Mouse (Mus musculus) forebrain, embryonic 11.5 days (tissue): Measurements from ENCODE around the gene Abca13. TPM values are rescaled to one million over a fixed set of nuclear protein-coding genes. Genes with fewer than 3 reads are reported as not detected.
"Not testable (repeated sequence)": the region's sequence is repeated elsewhere in the genome, so short reads cannot be mapped to it uniquely, and the experiment has no call there.

ENCODE experiments used
- ATAC-seq: fragments of 200-750 bp; cut with Nextera tagmentation; replicated peaks from 2 replicates; pipeline ENCODE4 v1.8.0; 2017; ENCODE audit warnings: moderate TSS enrichment; ENCODE audit not compliant: low FRiP score
- DNase-seq: peaks from one replicate; pipeline ENCODE4 v3.0.0-alpha.2; 2017; ENCODE audit warnings: low spot score
- H3K27ac ChIP-seq: fragments of 300-500 bp; sonication (generic); 2 replicates; pipeline ENCODE4 v1.5.1; 2014; ENCODE audit warnings: low read depth, low read length
- H3K27me3 ChIP-seq: fragments of 300-500 bp; sonication (generic); 2 replicates; pipeline ENCODE4 v1.6.1; 2014; ENCODE audit warnings: mild to moderate bottlenecking, low read length, mixed read lengths; ENCODE audit not compliant: control insufficient read depth, insufficient read depth
- H3K36me3 ChIP-seq: fragments of 300-500 bp; sonication (generic); 2 replicates; pipeline ENCODE4 v1.6.1; 2014; ENCODE audit warnings: mild to moderate bottlenecking, low read length, moderate library complexity, mixed read lengths; ENCODE audit not compliant: control insufficient read depth, insufficient read depth
- H3K4me1 ChIP-seq: fragments of 300-500 bp; sonication (generic); replicated peaks from 2 replicates; pipeline ENCODE4 v1.6.1; 2014; ENCODE audit warnings: low read length, mixed read lengths; ENCODE audit not compliant: control insufficient read depth, insufficient read depth
- H3K4me2 ChIP-seq: fragments of 300-500 bp; sonication (generic); 2 replicates; pipeline ENCODE4 v1.6.1; 2014; ENCODE audit warnings: low read depth, mild to moderate bottlenecking, low read length, moderate library complexity, mixed read lengths; ENCODE audit not compliant: severe bottlenecking
- H3K4me3 ChIP-seq: fragments of 300-500 bp; sonication (generic); 2 replicates; pipeline ENCODE4 v1.5.1; 2014; ENCODE audit warnings: low read depth, low read length
- H3K9ac ChIP-seq: fragments of 300-500 bp; sonication (generic); 2 replicates; pipeline ENCODE4 v1.6.1; 2014; ENCODE audit warnings: low read length
- H3K9me3 ChIP-seq: fragments of 300-500 bp; sonication (generic); 2 replicates; pipeline ENCODE4 v1.6.1; 2016; ENCODE audit warnings: low read length, mixed read lengths; ENCODE audit not compliant: control insufficient read depth
- WGBS: fragments of 180-500 bp; shearing (Covaris S2); extraction: QIAGEN DNeasy Blood & Tissue Kit; methylation state at CpG from one replicate; pipeline ENCODE4 v1.1.7; 2014; 5-methylcytosine and 5-hydroxymethylcytosine counted together
- polyA plus RNA-seq: library from polyadenylated mRNA; unstranded; fragments of >200 nt; fragmentation: Nextera tagmentation; extraction: Ambion mirVana; gene quantifications from 2 replicates; pipeline ENCODE4 v1.2.1, GENCODE M21; 2014

Abca13 gene
- polyA plus RNA-seq, 1 experiment from 2014 or later: 0.03 TPM

GRCm38 (mm10) chr11:9427411-9427810 is 235.7 kb downstream of the Abca13 start:
- Histone ChIP-seq H3K4me1 (no peaks in the 10 kb centered on the region), H3K27me3 (no peaks in the 10 kb centered on the region), H3K4me3 (no peak overlapping the region), H3K4me2 (no peak overlapping the region), H3K27ac (no peak overlapping the region), H3K9me3 (no peaks in the 10 kb centered on the region), H3K9ac (no peak overlapping the region), H3K36me3 (no peaks in the 10 kb centered on the region)
- DNase-seq: no peak
- 84% methylated on average over 3 of the region's 3 CpGs for WGBS
- no peak for ATAC-seq

DNA sequence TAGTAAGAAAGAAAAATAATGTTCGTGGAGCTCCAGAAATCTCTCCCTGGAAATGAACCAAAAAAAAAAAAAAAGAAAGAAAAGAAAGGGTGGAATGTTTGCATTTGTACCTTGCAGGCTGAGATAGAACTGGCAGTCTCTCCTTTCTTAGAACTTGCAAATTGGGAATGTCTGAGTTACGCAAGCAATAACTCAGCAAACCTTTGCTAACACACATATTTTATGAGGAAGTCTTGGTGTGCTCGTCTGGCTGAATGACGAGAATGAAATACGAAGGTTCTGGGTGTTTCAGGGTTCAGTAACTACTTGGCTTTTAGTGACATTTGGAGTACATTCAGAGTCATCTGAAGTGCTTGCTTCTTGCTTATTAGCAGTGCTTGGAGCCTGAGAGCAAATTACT is 241.1 kb downstream of the Abca13 start:
- Histone ChIP-seq H3K27ac (no peak overlapping the region), H3K36me3 (no peaks in the 10 kb centered on the region), H3K4me3 (no peak overlapping the region), H3K4me2 (no peak overlapping the region), H3K4me1 (no peaks in the 10 kb centered on the region), H3K9me3 (no peaks in the 10 kb centered on the region), H3K27me3 (no peaks in the 10 kb centered on the region), H3K9ac (no peak overlapping the region)
- 88% methylated on average over 5 of the region's 5 CpGs for WGBS
- no peak for ATAC-seq
- no peak for DNase-seq

- H3K4me3 ChIP-seq: no peak overlapping the region
- H3K9ac ChIP-seq: no peak overlapping the region
- no peaks in the 10 kb centered on the region for H3K4me1 ChIP-seq
- DNase-seq: no peak
- ATAC-seq: no peak
- H3K9me3 ChIP-seq: no peaks in the 10 kb centered on the region
- no peak overlapping the region for H3K27ac ChIP-seq
- H3K36me3 ChIP-seq: no peaks in the 10 kb centered on the region
- H3K27me3 ChIP-seq: no peaks in the 10 kb centered on the region
- no peak overlapping the region for H3K4me2 ChIP-seq
These were observed 244.9 kb downstream of the Abca13 start for GRCm38 (mm10) chr11:9436617-9437016.

DNA sequence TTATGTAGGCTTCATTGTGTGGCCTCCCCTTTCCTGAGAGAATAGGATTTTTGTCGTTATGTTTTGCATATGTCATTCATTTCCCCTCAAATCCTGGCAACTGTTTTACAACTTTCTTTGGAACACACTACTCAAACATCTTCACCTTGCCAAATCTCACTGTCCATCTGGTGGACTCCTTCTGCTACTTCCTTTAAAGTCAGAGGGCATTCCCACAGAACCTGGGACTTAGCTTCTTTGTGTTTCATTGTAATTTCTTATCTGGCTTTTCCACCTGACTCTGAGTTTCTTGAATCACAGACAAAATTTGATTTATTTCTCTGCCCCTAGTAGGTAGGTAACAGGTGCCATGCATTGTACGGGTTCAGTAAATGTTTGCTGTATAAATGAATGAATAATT is 248.0 kb downstream of the Abca13 start:
- Histone ChIP-seq H3K4me3 (no peak overlapping the region), H3K4me1 (no peaks in the 10 kb centered on the region), H3K27ac (no peak overlapping the region), H3K9ac (no peak overlapping the region), H3K27me3 (no peaks in the 10 kb centered on the region), H3K36me3 (no peaks in the 10 kb centered on the region), H3K4me2 (no peak overlapping the region), H3K9me3 (no peaks in the 10 kb centered on the region)
- WGBS: 86% methylated on average over 2 of the region's 2 CpGs
- ATAC-seq (no peak), DNase-seq (no peak)

DNA sequence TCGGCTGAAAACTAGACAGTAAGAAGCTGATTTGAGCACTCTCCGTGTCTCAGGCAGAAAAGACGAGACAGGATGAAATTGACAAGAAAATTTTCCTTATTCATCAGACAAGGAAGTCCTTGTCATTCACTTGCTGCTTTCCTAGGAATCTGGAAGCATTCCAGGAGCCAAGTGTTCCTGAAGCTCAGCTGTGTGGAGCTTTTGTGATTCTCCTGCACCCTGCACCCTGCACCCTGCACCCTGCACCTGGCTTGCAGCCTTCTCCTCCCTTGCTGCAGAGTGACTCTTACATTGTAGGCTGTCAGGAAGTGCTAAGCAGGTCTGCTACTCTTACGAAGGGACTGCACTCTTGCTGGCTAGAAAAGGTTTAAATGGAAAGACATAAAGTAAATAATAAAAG is 249.4 kb downstream of the Abca13 start:
- ATAC-seq (no peak), DNase-seq (no peak)
- Histone ChIP-seq H3K27me3 (no peaks in the 10 kb centered on the region), H3K4me3 (no peak overlapping the region), H3K27ac (no peak overlapping the region), H3K4me1 (no peaks in the 10 kb centered on the region), H3K9me3 (no peaks in the 10 kb centered on the region), H3K36me3 (no peaks in the 10 kb centered on the region), H3K4me2 (no peak overlapping the region), H3K9ac (no peak overlapping the region)
- 78% methylated on average over 4 of the region's 4 CpGs for WGBS

DNA sequence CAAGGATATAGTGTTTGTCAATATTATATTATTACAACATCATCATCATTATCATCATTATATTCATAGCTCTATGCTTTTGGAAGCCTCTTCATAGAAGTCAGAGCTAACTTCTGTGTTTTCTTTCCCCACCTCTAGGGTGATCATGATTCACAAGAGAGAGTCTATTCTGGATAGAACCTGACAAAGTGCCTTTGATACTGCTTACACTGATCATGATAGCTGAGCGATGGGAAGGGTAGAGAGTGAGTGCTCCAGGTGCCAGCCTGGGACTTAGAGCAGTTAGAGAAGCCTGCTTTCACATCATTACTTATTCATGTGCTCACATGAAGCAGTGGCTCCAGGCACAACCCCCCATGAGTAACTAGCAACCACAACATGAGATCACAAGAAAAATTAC is 280.7 kb downstream of the Abca13 start:
- no peak overlapping the region for H3K4me3 ChIP-seq
- ATAC-seq (no peak), DNase-seq (no peak)
- H3K27me3 ChIP-seq: no peaks in the 10 kb centered on the region
- no peaks in the 10 kb centered on the region for H3K9me3 ChIP-seq
- H3K4me1 ChIP-seq: no peaks in the 10 kb centered on the region
- H3K27ac ChIP-seq: no peak overlapping the region
- no peaks in the 10 kb centered on the region for H3K36me3 ChIP-seq
- no peak overlapping the region for H3K9ac ChIP-seq
- 84% methylated on average over 1 of the region's 1 CpGs for WGBS
- H3K4me2 ChIP-seq: no peak overlapping the region

DNA sequence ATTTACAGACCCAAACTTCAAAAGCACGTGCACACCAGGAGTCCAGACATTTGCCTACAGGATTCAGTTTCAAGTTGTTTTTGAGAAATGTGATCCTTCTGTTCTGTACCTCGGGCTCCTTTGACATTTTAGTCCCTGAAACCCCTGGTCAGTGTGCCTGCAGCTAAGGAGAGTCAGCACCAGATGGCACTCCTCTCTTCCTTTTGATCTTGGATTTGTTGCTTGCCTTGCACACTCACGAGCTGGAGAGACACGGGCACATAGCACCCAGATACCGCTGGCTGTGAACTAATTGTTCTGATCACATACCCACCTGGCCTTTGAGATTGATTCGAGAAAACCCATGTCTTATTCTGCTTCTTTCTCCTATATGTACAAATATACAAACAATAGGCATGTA is 289.8 kb downstream of the Abca13 start:
- WGBS: 29% methylated on average over 6 of the region's 6 CpGs
- peak; percentile 61 for DNase-seq
- no peaks in the 10 kb centered on the region for H3K36me3 ChIP-seq

GRCm38 (mm10) chr11:9500326-9501142 is 308.8 kb downstream of the Abca13 start:
- H3K4me1 ChIP-seq: no peaks in the 10 kb centered on the region
- no peaks in the 10 kb centered on the region for H3K36me3 ChIP-seq
- 53% methylated on average over 5 of the region's 5 CpGs for WGBS
- DNase-seq: no peak
- no peak overlapping the region for H3K27ac ChIP-seq
- peak; percentile 55 for ATAC-seq
- H3K9ac ChIP-seq: no peak overlapping the region
- H3K4me2 ChIP-seq: no peak overlapping the region
- H3K4me3 ChIP-seq: no peak overlapping the region
- H3K27me3 ChIP-seq: no peaks in the 10 kb centered on the region
- no peaks in the 10 kb centered on the region for H3K9me3 ChIP-seq

More for the DNA sequence above, 289.8 kb downstream of the Abca13 start:
- Histone ChIP-seq H3K4me2 (no peak overlapping the region), H3K4me1 (no peaks in the 10 kb centered on the region), H3K4me3 (no peak overlapping the region), H3K9ac (no peak overlapping the region), H3K27ac (no peak overlapping the region), H3K9me3 (no peaks in the 10 kb centered on the region), H3K27me3 (no peaks in the 10 kb centered on the region)
- ATAC-seq: peak; percentile 86

GRCm38 (mm10) chr11:9514966-9515365 is 323.2 kb downstream of the Abca13 start:
- H3K9ac ChIP-seq: not testable (repeated sequence)

More at GRCm38 (mm10) chr11:9514966-9515365, 323.2 kb downstream of the Abca13 start:
- not testable (repeated sequence) for H3K4me2 ChIP-seq, H3K4me3 ChIP-seq, DNase-seq, H3K4me1 ChIP-seq, ATAC-seq, H3K36me3 ChIP-seq, H3K9me3 ChIP-seq, H3K27me3 ChIP-seq, H3K27ac ChIP-seq
- whole genome bisulfite sequencing: 57% methylated on average over 2 of the region's 2 CpGs
